Mouse (Mus musculus): ENCODE results near the gene Fam104a. TPM values are rescaled to one million over a fixed set of nuclear protein-coding genes. Genes with fewer than 3 reads are reported as not detected.

Fam104a gene
- polyA plus RNA-seq, 1 experiment from 2014 or later, result 53.0 TPM

DNA sequence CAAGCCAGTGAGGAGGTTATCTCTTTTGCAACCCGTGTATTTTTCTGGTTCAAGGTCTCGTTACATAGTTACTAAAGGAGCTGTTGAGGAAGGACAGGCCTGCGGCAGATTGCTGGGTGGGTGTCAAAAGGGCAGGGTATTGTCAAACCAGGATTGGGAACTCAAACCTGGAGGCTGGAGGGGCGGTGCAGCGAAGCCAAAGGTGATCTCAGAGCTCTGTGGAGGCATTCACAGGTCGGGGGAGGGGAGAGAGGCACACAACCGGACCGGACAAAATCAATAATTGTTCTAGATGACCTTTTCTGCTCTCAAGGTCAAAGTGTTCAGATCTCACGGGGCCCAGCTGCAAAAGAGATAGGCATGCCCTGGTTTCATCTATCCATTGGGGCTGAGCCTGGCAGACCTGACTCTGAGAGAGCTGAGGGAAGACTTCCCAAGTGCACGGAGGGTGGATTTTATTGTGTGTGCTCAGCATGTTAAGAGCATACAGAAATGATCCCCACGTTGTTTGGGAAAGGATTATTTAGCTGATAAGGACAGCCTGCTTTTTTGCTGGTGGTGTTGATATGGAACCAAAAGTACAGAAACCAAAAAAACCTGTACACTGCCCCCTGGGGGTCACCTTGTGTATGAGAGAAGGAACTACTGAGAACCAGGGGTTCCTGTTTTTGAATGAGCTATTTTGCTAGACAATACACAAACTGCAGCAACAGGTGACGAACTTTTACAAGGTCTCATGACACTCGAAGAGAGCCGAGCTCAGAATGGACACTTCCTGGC, 66.6 kb downstream of the Fam104a start:
- ATAC-seq (ENCODE audit: insufficient number of reproducible peaks, low FRiP score, low TSS enrichment, low read depth) (no peak), DNase-seq (ENCODE audit: low spot score) (peak; percentile 83)
- Histone ChIP-seq H3K4me1 (ENCODE audit: control insufficient read depth, insufficient read depth, low read length) (peaks cover 13% of the 10 kb centered on the region), H3K9me3 (ENCODE audit: control insufficient read depth, low read length) (no peaks in the 10 kb centered on the region), H3K36me3 (ENCODE audit: control insufficient read depth, insufficient read depth, low read length) (no peaks in the 10 kb centered on the region), H3K27ac (replicated peaks; ENCODE audit: low read depth, low read length) (no peak overlapping the region), H3K27me3 (ENCODE audit: control insufficient read depth, insufficient read depth, low read length) (peaks cover 32% of the 10 kb centered on the region), H3K9ac (ENCODE audit: low read length) (no peak overlapping the region), H3K4me3 (ENCODE audit: low read depth, low read length) (no peak overlapping the region), H3K4me2 (ENCODE audit: low read depth, severe bottlenecking) (no peak overlapping the region)
- WGBS, result 54% methylated on average over 14 of the region's 14 CpGs

DNA sequence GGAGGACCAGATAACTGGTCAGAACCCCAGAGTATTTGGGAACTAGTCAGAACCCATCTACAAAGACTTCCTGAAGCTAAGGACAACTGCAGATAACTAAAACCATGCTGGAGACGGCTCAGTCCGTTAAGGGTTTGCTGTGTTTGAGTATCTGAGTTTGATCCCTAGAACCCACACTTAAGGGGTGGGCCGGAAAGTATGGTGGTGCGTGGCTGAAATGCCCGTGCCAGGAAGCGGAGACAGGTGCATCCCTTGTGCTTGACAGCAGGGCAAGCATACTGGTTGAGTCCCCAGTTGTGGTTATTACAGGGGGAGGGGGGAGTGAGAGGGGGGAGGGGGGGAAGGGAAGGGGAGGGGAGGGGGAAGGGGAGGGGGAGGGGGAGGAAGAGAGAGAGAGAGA, 69.5 kb downstream of the Fam104a start:
- Histone ChIP-seq H3K4me1 (ENCODE audit: control insufficient read depth, insufficient read depth, low read length) (peaks cover 12% of the 10 kb centered on the region), H3K27me3 (ENCODE audit: control insufficient read depth, insufficient read depth, low read length) (peaks cover 14% of the 10 kb centered on the region), H3K9ac (ENCODE audit: low read length) (no peak overlapping the region), H3K4me2 (ENCODE audit: low read depth, severe bottlenecking) (no peak overlapping the region), H3K36me3 (ENCODE audit: control insufficient read depth, insufficient read depth, low read length) (no peaks in the 10 kb centered on the region), H3K9me3 (ENCODE audit: control insufficient read depth, low read length) (no peaks in the 10 kb centered on the region), H3K27ac (replicated peaks; ENCODE audit: low read depth, low read length) (no peak overlapping the region), H3K4me3 (ENCODE audit: low read depth, low read length) (no peak overlapping the region)
- no peak for DNase-seq (ENCODE audit: low spot score)
- WGBS, result 77% methylated on average over 6 of the region's 6 CpGs
- ATAC-seq (ENCODE audit: insufficient number of reproducible peaks, low FRiP score, low TSS enrichment, low read depth), result no peak

DNA sequence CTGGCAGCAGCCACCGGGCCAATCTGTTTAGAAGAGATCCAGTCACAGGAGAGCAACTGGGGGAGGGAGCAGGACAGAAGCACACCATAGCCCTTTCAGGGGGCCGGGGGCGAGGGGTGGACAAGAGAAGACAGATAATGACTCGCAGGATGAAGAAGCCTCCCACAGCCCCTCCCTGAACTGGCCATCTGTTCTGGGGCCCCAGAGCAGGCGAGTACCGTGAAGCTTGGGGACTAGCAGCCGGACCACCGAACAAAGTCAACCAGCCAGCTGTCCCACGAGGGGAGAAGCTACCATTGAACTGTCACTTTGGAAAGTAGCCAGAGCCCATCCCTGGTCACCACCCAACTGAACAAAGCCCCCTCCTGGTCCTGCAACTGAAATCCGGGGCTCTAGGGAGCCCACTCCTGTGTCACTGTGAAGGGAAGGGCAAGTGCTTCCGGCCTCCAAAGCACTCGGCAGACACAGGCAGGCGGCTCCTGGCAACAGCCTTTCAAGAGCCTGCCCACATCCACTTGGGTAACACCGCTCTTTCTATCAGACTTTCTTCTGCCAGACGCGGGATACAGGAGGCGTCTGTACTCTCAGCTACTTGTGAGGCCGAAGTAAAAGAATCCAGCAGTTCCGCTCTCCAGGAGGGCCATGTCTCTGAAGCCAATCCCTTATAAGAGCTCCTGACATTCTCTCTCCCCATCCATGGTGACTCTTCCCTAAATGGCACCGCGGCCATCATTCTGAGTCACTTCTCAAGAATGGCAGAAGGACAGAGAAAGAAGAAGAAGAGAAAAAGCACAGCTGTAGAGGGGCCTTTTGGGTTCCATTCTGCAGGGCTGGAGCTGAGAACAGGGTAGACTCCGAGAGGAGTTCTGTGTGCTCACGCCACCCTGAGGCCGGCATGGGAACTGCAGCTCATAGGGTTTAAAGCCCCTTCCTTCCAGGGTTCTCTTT, 72.0 kb downstream of the Fam104a start:
- Histone ChIP-seq H3K9ac (ENCODE audit: low read length) (0 out of 2 replicates have a peak overlapping the region, but pooled peaks have one; percentile 37), H3K27me3 (ENCODE audit: control insufficient read depth, insufficient read depth, low read length) (no peaks in the 10 kb centered on the region), H3K4me3 (ENCODE audit: low read depth, low read length) (no peak overlapping the region), H3K4me2 (ENCODE audit: low read depth, severe bottlenecking) (peak overlapping the region; percentile 29), H3K27ac (replicated peaks; ENCODE audit: low read depth, low read length) (no peak overlapping the region), H3K9me3 (ENCODE audit: control insufficient read depth, low read length) (no peaks in the 10 kb centered on the region), H3K4me1 (ENCODE audit: control insufficient read depth, insufficient read depth, low read length) (no peaks in the 10 kb centered on the region), H3K36me3 (ENCODE audit: control insufficient read depth, insufficient read depth, low read length) (no peaks in the 10 kb centered on the region)
- peak; percentile 82 for DNase-seq (ENCODE audit: low spot score)
- 14% methylated on average over 24 of the region's 24 CpGs for WGBS
- ATAC-seq (ENCODE audit: insufficient number of reproducible peaks, low FRiP score, low TSS enrichment, low read depth), result no peak

Other genes starting within 250 kb of the Fam104a start
- 0.48 and 1.1 TPM in 2 replicates for gene Sstr2, start 64.8 kb downstream of the Fam104a start, polyA plus RNA-seq (2014; fragmentation: Nextera tagmentation; extraction: Ambion mirVana)
- gene Cog1, start 35.0 kb downstream of the Fam104a start, polyA plus RNA-seq (2014; fragmentation: Nextera tagmentation; extraction: Ambion mirVana), result 29.3 and 30.6 TPM in 2 replicates
- 12.2 and 14.9 TPM in 2 replicates for gene Slc39a11, start 34.1 kb downstream of the Fam104a start, polyA plus RNA-seq (2014; fragmentation: Nextera tagmentation; extraction: Ambion mirVana)
- gene D11Wsu47e, start 257 bp upstream of the Fam104a start, polyA plus RNA-seq (2014; fragmentation: Nextera tagmentation; extraction: Ambion mirVana), result 24.0 and 26.1 TPM in 2 replicates
- 0.51 and 0.54 TPM in 2 replicates for gene Cpsf4l, start 25.9 kb upstream of the Fam104a start, polyA plus RNA-seq (2014; fragmentation: Nextera tagmentation; extraction: Ambion mirVana)
- 74.3 and 75.4 TPM in 2 replicates for gene Cdc42ep4, start 67.7 kb upstream of the Fam104a start, polyA plus RNA-seq (2014; fragmentation: Nextera tagmentation; extraction: Ambion mirVana)

Measured in limb, embryonic 11.5 days (tissue).